ENCODE assay signal across 9 mouse cellular contexts in genomic region chr16:52078758-52079474, GRCm38 (mm10). TPM values are rescaled to one million over a fixed set of nuclear protein-coding genes. Genes with fewer than 3 reads are reported as not detected.
DNase-seq lines count a peak whose midpoint lies in the region; ATAC-seq lines count a peak whose summit lies in the region.
"Had no signal": no experiment of that assay in that cellular context is flagged by ENCODE, and none has a peak within 500 bp of the region (broad histone marks: within the 10 kb centered on the region; RNA-seq: fewer than 3 reads in every experiment).

No protein-coding gene starts in this region.

- no peak overlapping the region for H3K27ac ChIP-seq in heart, embryonic 12.5 days (ENCODE audit: poor library complexity, severe bottlenecking)
- H3K27ac ChIP-seq in heart, embryonic 14.5 days (replicated peaks in 1 of 2; ENCODE audit: control insufficient read depth in 1 of 2, insufficient read depth in 1 of 2, low read depth in 2 of 2, low read length in 2 of 2), result peak overlapping the region; percentile 3 to 50; a peak in 1 of 4 replicates
- H3K27ac ChIP-seq in forebrain, embryonic 13.5 days, result no peak overlapping the region

- no peaks in the 10 kb centered on the region for H3K36me3 ChIP-seq in heart, embryonic 12.5 days
- no peaks in the 10 kb centered on the region for H3K36me3 ChIP-seq in heart, embryonic 14.5 days (ENCODE audit: control insufficient read depth, insufficient read depth, low read length)
- no peaks in the 10 kb centered on the region for H3K36me3 ChIP-seq in forebrain, embryonic 13.5 days (ENCODE audit: poor library complexity, severe bottlenecking)

- H3K9me3 ChIP-seq in heart, embryonic 12.5 days (replicated peaks), result no peaks in the 10 kb centered on the region
- no peaks in the 10 kb centered on the region for H3K9me3 ChIP-seq in heart, embryonic 14.5 days (ENCODE audit: control insufficient read depth, low read length)
- no peaks in the 10 kb centered on the region for H3K9me3 ChIP-seq in forebrain, embryonic 13.5 days (replicated peaks)

- no peak overlapping the region for H3K4me2 ChIP-seq in heart, embryonic 12.5 days
- no peak overlapping the region for H3K4me2 ChIP-seq in heart, embryonic 14.5 days (ENCODE audit: low read length)
- no peak overlapping the region for H3K4me2 ChIP-seq in forebrain, embryonic 13.5 days

- H3K4me1 ChIP-seq in heart, embryonic 12.5 days (replicated peaks), result peaks cover 43% of the 10 kb centered on the region
- peaks cover 8 to 50% of the 10 kb centered on the region in 2 experiments; a peak in 3 of 4 replicates for H3K4me1 ChIP-seq in heart, embryonic 14.5 days (ENCODE audit: control insufficient read depth in 2 of 2, insufficient read depth in 2 of 2, low read length in 2 of 2)
- peaks cover 10% of the 10 kb centered on the region for H3K4me1 ChIP-seq in forebrain, embryonic 13.5 days

- no peak overlapping the region for H3K4me3 ChIP-seq in heart, embryonic 12.5 days
- no peak overlapping the region for H3K4me3 ChIP-seq in heart, embryonic 14.5 days (ENCODE audit: control insufficient read depth in 1 of 2, insufficient read depth in 1 of 2, low read depth in 1 of 2, low read length in 2 of 2)
- H3K4me3 ChIP-seq in forebrain, embryonic 13.5 days, result no peak overlapping the region

- 54% methylated on average over 9 of the region's 9 CpGs for WGBS in heart, embryonic 12.5 days
- WGBS in heart, embryonic 14.5 days, result 45% methylated on average over 9 of the region's 9 CpGs
- whole genome bisulfite sequencing in forebrain, embryonic 13.5 days, result 92% methylated on average over 9 of the region's 9 CpGs

- H3K27me3 ChIP-seq in heart, embryonic 12.5 days (replicated peaks), result no peaks in the 10 kb centered on the region
- H3K27me3 ChIP-seq in heart, embryonic 14.5 days (ENCODE audit: control insufficient read depth, insufficient read depth, low read length), result no peaks in the 10 kb centered on the region
- no peaks in the 10 kb centered on the region for H3K27me3 ChIP-seq in forebrain, embryonic 13.5 days
- H3K27me3 ChIP-seq: CH12.LX had no signal

- no peak for ATAC-seq in heart, embryonic 12.5 days (ENCODE audit: insufficient number of reproducible peaks, low FRiP score)
- ATAC-seq in heart, embryonic 14.5 days (ENCODE audit: insufficient number of reproducible peaks, insufficient read depth, low FRiP score, low read depth), result no peak
- ATAC-seq in forebrain, embryonic 13.5 days, result no peak

- peak; percentile 95 for DNase-seq in heart, adult 11 months
- DNase-seq in NIH3T3 (ENCODE audit: low read depth), result peak; percentile 69
- peak; percentile 75 to 93 for DNase-seq in kidney, postnatal 36 days
- no peak for DNase-seq in frontal cortex, postnatal 10 days (ENCODE audit: low spot score in 2 of 2)
- DNase-seq in B cell, adult 2 months, result no peak

- H3K9ac ChIP-seq in heart, embryonic 12.5 days, result no peak overlapping the region
- no peak overlapping the region for H3K9ac ChIP-seq in heart, embryonic 14.5 days (ENCODE audit: low read length)
- H3K9ac ChIP-seq in forebrain, embryonic 13.5 days, result no peak overlapping the region

RNA-seq across cellular contexts. Expression of gene Cblb, which starts 47.9 kb away (rescaled TPM):
- polyA plus RNA-seq in heart, embryonic 12.5 days (2016; fragmentation: Nextera tagmentation; extraction: Ambion mirVana), result 15.4 and 15.9 TPM in 2 replicates
- 13.3 and 14.0 TPM in 2 replicates for polyA plus RNA-seq in heart, embryonic 14.5 days (2014; fragmentation: Nextera tagmentation; extraction: Ambion mirVana)
- polyA plus RNA-seq in forebrain, embryonic 13.5 days (2015; fragmentation: Nextera tagmentation; extraction: Ambion mirVana), result 16.4 and 18.1 TPM in 2 replicates

Comparison
In these comparisons a context has a peak if more than half of its experiments do, and no peak if none do; other contexts are left out.
1. H3K27ac ChIP-seq: peak in heart, embryonic 14.5 days (2 of 2); none in heart, embryonic 12.5 days (single experiment) and forebrain, embryonic 13.5 days (single experiment).
2. DNase-seq: peak in heart, adult 11 months (single experiment), NIH3T3 (single experiment) and kidney, postnatal 36 days (2 of 2); none in frontal cortex, postnatal 10 days (0 of 2) and B cell, adult 2 months (0 of 2).